Mouse (Mus musculus): ENCODE results near the gene Dnajc7. TPM values are rescaled to one million over a fixed set of nuclear protein-coding genes. Genes with fewer than 3 reads are reported as not detected.
A peak's percentile ranks its signal among the peaks of the same experiment; 100 is the strongest.
"Not testable (repeated sequence)": the region's sequence is repeated elsewhere in the genome, so short reads cannot be mapped to it uniquely, and the experiment has no call there.

The Dnajc7 gene
- total RNA-seq, 1 experiment from 2014 or later, result 211 TPM

DNA sequence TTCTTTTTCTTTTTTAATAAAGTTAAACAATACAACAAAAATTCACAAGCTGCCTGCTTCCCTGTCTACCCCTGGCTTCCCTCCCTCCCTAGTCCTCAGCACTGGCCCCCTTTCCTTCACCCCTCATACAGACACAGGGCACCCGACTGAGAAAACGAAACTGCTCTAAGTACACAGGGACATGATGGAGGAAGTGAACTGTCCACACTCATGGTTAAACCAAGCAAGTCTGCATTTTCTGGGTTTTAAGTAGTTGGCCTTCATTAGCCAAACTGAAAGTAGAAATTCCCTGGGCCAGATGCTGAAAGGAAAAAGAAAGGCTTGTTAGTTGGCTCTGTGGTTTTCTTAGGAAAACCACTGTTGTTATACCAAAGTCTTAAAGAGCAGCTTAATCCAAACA, 37.1 kb downstream of the Dnajc7 start:
- ATAC-seq (replicated peaks; ENCODE audit: low read depth, poor library complexity, severe bottlenecking), result 0 out of 2 replicates have a peak, but pooled peaks have one; percentile 40

DNA sequence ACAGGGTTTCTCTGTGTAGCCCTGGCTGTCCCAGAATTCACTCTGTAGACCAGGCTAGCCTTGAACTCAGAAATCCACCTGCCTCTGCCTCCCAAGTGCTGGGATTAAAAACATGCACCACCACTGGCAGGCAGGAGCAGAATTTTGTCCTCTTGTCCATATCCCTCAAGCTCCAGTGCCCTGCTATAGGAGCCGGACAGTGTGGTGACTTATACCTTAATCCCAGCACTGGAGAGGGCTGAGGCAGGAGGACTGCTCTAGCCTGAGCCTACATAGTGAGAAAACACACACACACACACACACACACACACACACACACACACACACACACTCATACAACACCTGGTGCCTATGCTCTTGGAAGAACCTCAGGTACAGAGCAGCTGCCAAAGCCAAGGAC, 37.6 kb downstream of the Dnajc7 start:
- ATAC-seq (replicated peaks; ENCODE audit: low read depth, poor library complexity, severe bottlenecking), result not testable (repeated sequence)

- peak; percentile 31 for ATAC-seq (replicated peaks; ENCODE audit: low read depth, poor library complexity, severe bottlenecking)
Observed at GRCm38 (mm10) chr11:100581756-100582155, 38.2 kb downstream of the Dnajc7 start.

DNA sequence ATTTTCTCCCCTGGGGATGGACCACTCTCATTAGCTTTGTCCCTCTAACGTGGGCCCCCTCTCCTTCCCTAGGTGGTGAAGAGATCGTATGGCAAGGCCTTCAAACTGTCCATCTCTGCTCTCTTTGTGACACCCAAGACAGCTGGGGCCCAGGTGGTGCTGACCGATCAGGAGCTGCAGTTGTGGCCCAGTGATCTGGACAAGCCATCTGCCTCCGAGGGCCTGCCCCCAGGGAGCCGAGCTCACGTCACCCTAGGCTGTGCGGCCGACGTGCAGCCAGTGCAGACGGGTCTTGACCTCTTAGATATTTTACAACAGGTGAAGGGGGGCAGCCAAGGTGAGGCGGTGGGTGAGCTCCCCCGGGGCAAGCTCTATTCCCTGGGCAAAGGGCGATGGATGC, 39.7 kb downstream of the Dnajc7 start:
- no peak for ATAC-seq (replicated peaks; ENCODE audit: low read depth, poor library complexity, severe bottlenecking)

GRCm38 (mm10) chr11:100579116-100579799, 40.7 kb downstream of the Dnajc7 start:
- ATAC-seq (replicated peaks; ENCODE audit: low read depth, poor library complexity, severe bottlenecking), result no peak

GRCm38 (mm10) chr11:100577852-100578599, 41.9 kb downstream of the Dnajc7 start:
- ATAC-seq (replicated peaks; ENCODE audit: low read depth, poor library complexity, severe bottlenecking), result no peak

- no peak for ATAC-seq (replicated peaks; ENCODE audit: low read depth, poor library complexity, severe bottlenecking)
Observed at GRCm38 (mm10) chr11:100576256-100576655, 43.7 kb downstream of the Dnajc7 start.

DNA sequence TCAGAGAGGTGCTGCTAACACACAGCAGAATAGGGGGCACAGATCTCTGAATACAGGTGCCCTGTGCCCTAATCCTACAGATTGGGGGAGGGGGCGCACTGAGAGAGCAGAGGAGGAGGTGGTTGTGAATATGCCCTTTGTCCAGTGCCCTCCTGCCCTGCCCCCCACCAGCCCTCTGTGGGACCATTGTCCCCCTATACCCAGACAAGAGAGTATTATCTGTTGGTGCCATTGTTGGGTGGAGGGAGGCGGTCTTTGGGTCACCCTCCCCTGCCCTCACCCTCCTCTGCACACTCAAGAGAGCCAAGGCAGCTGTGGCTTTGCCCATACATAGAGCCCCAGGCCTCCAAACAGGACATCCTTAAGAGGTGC, 44.5 kb downstream of the Dnajc7 start:
- ATAC-seq (replicated peaks; ENCODE audit: low read depth, poor library complexity, severe bottlenecking), result no peak

DNA sequence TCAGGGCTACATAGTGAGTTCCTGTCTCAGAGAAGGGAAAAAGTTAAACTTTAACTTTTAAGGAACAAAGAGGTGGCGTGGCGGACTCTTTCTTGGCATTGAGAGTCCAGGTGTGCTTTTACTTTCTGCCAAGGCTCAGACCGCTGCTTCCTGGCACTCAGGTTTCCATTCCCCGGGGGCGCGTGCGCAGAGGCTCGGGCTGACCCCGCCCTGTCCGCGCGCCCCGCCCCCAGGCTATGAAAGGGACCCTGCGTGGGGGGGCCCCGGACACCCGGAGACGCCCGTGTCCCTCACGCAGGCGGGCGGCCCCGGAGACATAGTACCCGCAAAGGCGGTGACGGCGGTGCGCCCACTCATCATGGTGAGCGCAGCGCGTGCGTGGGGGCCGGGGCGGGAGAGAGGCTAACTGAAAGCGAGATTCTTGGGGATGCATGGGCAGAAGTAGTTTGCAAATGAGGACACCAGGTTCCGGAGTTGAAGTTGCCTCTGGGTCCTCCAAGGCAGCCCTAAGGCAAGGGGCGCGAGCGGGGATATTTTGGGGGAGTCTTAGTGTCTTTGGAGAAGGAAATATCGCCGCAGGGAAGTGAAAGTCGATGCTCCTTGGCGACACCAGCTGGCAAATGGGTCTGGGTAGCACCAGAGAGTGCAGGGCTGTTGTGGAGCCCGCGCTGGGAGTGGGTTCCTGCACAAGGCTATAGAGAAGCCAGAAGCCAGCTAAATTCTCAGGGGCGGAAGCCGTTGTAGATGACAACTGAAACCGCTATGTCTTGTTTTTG, 45.1 kb downstream of the Dnajc7 start, which contains the start of gene Cnp:
TSS of gene Cnp (plus strand) at position 197 of the 776 bp plus-strand sequence.
- peak; percentile 42 for ATAC-seq (replicated peaks; ENCODE audit: low read depth, poor library complexity, severe bottlenecking)

- no peak for ATAC-seq (replicated peaks; ENCODE audit: low read depth, poor library complexity, severe bottlenecking)
Observed at GRCm38 (mm10) chr11:100574188-100574587, 45.8 kb downstream of the Dnajc7 start.

DNA sequence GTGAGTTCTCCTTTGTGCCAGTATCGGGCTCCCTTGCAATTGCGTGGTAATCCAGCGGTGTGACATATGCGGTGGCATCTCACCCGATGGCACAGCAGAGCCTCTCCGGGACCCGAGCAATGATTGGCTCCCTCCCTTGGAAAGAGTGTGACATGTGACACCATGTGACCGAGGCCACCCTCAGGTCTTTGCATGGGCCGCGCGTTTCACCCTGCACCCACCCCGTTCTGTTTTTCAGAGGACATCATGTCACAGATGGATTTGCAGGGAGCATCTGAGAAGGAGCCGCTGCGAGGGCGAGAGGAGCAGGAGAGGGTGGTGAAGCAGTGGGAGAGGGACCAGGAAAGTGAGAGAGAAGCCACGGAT, 48.8 kb downstream of the Dnajc7 start:
- ATAC-seq (replicated peaks; ENCODE audit: low read depth, poor library complexity, severe bottlenecking), result peak; percentile 40

DNA sequence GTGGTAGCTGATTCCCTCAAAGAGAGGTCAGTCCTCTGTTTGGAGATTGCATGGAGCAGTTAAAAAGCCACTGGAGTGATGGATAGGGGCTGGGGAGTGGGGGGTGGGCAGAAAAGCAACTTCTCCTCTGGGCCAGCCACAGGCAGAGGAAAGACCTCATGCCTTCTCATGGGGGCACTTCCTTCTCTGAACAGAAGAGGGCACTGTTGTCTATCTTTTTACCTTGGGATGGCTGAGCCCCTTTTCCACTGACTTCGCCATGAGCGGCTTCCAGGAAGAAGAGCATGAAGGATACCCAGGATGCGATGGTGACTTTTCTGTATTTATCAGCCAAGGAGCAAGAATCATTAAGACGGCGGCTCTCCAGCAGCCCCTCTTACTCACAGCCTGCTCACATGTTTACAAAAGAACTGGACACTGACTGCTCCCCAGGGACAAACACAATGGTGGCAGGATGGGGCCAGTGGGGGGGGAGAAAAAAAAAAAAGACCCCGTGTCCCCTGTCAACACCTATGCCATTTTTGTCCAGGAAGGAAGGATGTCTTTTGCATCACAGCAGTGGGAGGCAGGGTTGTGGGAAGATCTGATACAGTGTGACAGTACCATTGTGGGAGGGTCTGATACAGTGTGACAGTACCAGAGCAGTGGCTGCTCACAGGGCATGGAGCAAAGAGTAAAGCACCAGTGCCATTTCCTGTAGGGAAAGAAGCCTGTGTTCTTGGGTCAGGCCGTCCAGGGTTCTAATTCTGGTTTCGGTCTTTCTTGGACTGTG, 49.4 kb downstream of the Dnajc7 start:
- peak; percentile 67 for ATAC-seq (replicated peaks; ENCODE audit: low read depth, poor library complexity, severe bottlenecking)

DNA sequence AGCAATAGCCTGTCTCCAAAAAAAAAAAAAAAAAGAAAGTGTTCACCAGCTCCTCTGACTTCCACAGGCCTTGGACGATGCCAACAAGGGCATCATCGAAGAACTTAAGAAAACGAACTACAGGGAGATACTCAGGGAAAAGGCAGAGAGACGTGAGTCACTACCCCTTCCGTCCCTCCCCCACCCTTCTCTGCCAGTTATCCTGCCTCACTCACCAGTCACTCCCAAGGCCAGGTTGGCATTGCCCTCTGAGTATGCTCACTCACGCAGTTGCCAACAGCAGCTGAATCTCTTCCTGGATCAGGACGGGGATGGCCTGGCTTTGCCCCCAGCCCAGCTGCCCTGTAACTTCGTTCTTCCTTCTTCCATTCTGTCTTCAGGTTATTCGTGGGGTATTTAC, 50.2 kb downstream of the Dnajc7 start:
- ATAC-seq (replicated peaks; ENCODE audit: low read depth, poor library complexity, severe bottlenecking), result no peak

DNA sequence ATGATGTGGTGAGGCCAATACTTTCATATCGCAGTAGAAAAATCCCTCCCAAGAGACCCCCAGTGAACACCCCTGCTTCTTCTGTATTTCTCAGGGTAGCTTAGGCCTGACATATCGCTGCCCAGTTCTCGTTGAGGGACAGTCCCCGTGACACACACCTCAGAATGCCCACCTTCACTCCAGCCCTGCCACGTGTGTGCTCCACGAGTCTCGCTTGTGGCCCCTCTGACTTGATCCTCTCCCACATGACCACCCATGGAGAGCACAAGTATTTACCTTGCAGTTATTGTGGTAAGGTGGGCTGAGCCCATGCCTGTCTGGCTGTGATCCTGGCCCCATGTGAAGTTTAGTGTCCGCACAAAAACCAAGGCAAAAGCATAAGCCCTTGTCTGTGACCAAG, 51.3 kb downstream of the Dnajc7 start:
- no peak for ATAC-seq (replicated peaks; ENCODE audit: low read depth, poor library complexity, severe bottlenecking)

DNA sequence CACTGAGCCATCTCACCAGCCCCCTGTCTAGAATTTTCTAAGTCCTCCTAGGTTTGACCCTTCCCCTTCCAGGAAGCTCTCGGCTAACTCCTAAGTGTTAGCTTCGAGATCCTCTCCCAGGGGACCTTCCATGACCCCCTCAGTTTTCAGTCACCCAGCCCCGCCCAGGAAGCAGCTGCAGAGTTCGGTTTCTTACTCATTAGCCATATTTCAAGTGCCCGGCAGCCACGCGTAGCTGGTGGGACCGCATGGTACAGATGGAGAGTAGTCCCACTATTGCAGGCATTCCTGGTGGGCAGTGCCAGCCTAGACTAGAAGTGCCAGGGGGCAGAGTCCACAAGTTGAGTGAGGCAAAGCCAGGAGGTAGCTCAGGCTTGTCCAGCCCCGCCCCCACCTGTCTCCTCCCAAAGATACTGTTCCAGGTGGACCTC, 52.1 kb downstream of the Dnajc7 start:
- ATAC-seq (replicated peaks; ENCODE audit: low read depth, poor library complexity, severe bottlenecking), result peak; percentile 21; the same call in 1 of the 2 replicates

DNA sequence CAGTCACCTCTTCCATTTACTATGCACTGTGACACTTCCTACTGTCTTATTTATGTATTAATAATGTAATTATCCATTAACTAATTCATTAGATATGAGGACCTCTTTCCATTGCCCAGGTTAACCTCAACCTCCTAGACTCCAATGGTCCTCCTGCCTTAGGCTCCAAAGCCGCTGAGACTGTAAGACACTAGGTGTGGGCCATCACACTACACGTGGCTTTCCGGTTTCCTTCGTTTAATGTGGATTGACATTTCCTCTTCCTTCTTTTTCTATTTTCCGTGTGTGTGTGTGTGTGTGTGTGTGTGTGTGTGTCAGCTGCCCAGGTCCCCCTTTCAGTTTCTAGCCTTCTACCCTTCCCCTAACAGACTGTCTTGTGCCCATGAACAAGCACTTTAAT, 52.7 kb downstream of the Dnajc7 start:
- ATAC-seq (replicated peaks; ENCODE audit: low read depth, poor library complexity, severe bottlenecking), result no peak

- no peak for ATAC-seq (replicated peaks; ENCODE audit: low read depth, poor library complexity, severe bottlenecking)
Observed at GRCm38 (mm10) chr11:100564703-100565102, 55.3 kb downstream of the Dnajc7 start.

DNA sequence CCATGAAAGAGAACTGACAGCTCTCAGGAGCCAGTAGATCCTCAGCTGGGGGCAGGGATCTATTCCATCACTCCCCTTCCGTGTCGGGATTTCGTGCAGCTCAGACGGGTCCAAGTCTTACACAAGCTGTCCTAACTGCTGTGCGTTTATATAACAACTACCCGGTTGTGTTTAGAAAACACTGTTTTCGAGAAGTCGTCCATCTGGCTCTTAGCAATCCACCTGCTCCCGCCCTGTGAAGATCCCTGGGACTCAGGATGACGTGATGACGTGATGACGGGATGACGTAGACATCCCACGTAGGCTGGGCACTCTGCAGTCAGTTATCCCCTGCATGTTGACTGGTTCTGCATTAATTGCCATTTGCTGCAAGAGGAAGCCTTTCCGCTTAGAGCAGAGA, 55.7 kb downstream of the Dnajc7 start:
- ATAC-seq (replicated peaks; ENCODE audit: low read depth, poor library complexity, severe bottlenecking), result no peak

DNA sequence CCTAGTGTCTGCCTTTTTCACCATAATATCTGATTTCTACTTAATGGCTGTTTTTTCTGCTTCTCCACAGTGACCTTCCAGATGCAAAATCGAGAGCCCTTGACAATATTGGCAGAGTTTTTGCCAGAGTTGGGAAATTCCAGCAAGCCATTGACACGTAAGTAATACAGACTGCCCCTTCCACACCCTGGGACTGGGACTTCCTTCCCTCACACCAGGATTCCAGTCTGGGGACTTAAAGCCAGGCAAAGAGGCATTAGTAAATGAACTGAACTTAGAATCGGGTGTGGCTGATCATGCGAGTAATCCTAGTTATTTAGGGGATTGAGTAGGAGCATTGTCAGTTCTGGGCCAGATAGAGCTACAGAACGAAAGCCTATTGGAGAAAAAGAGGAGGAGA, 58.2 kb downstream of the Dnajc7 start:
- ATAC-seq (replicated peaks; ENCODE audit: low read depth, poor library complexity, severe bottlenecking), result no peak

DNA sequence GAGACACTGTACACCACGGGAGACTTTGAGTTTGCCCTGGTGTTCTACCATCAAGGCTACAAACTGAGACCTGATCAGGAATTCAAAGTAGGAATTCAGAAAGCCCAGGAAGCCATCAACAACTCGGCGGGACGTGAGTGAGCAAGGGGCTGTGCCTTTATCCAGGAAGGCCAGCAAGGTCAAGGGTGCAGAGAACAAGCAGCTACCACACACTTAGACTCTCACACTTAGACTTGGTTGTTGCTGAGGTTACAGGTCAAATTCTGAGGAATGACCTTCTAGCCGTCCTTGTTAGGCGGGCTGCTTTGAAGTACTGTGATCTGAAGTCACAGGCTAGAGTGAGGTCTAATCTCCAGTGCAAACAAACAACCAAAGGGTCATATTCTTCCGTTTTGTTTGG, 60.5 kb downstream of the Dnajc7 start:
- ATAC-seq (replicated peaks; ENCODE audit: low read depth, poor library complexity, severe bottlenecking), result no peak

All from common myeloid progenitor, adult 5-6 weeks (primary cell).